Mouse (Mus musculus) embryonic facial prominence, embryonic 14.5 days (tissue): ENCODE data around the gene Fkbp14. TPM values are rescaled to one million over a fixed set of nuclear protein-coding genes. Genes with fewer than 3 reads are reported as not detected.

Source experiments
- ATAC-seq: fragments of 200-750 bp; cut with Nextera tagmentation; 2 replicates; pipeline ENCODE4 v1.8.0; 2017; ENCODE audit warnings: low read depth, moderate number of reproducible peaks, moderate TSS enrichment
- DNase-seq: peaks from one replicate; pipeline ENCODE4 v3.0.0-alpha.2; 2015; ENCODE audit warnings: low spot score
- H3K27ac ChIP-seq: fragments of 300-500 bp; sonication (generic); replicated peaks from 2 replicates; pipeline ENCODE4 v1.5.1; 2014; ENCODE audit warnings: low read depth, mild to moderate bottlenecking, low read length, moderate library complexity
- H3K27me3 ChIP-seq: fragments of 300-500 bp; sonication (generic); replicated peaks from 2 replicates; pipeline ENCODE4 v1.6.1; 2014; ENCODE audit warnings: low read length; ENCODE audit not compliant: control insufficient read depth, insufficient read depth
- H3K36me3 ChIP-seq: fragments of 300-500 bp; sonication (generic); 2 replicates; pipeline ENCODE4 v1.6.1; 2014; ENCODE audit warnings: low read length, mixed read lengths; ENCODE audit not compliant: control insufficient read depth, insufficient read depth
- H3K4me1 ChIP-seq: fragments of 300-500 bp; sonication (generic); 2 replicates; pipeline ENCODE4 v1.6.1; 2014; ENCODE audit warnings: antibody characterized with exemption, low read length; ENCODE audit not compliant: control insufficient read depth, insufficient read depth
- H3K4me2 ChIP-seq: fragments of 300-500 bp; sonication (generic); 2 replicates; pipeline ENCODE4 v1.6.1; 2014; ENCODE audit warnings: low read depth, mild to moderate bottlenecking, low read length, moderate library complexity, mixed read lengths
- H3K4me3 ChIP-seq: fragments of 300-500 bp; sonication (generic); 2 replicates; pipeline ENCODE4 v1.5.1; 2014; ENCODE audit warnings: low read depth, mild to moderate bottlenecking, low read length
- H3K9ac ChIP-seq: fragments of 300-500 bp; sonication (generic); 2 replicates; pipeline ENCODE4 v1.6.1; 2014; ENCODE audit warnings: low read depth, mild to moderate bottlenecking, low read length, moderate library complexity, mixed read lengths
- H3K9me3 ChIP-seq: fragments of 300-500 bp; sonication (generic); 2 replicates; pipeline ENCODE4 v1.6.1; 2016; ENCODE audit warnings: low read length; ENCODE audit not compliant: control insufficient read depth
- WGBS: fragments of 180-500 bp; shearing (Covaris S2); extraction: QIAGEN DNeasy Blood & Tissue Kit; methylation state at CpG from one replicate; pipeline ENCODE4 v1.1.7; 2014; 5-methylcytosine and 5-hydroxymethylcytosine counted together
- polyA plus RNA-seq: library from polyadenylated mRNA; unstranded; fragments of >200 nt; fragmentation: Nextera tagmentation; extraction: Ambion mirVana; gene quantifications from 2 replicates; pipeline ENCODE4 v1.2.1, GENCODE M21; 2014

The Fkbp14 gene
- polyA plus RNA-seq, 1 experiment from 2014 or later: 81.1 TPM

DNA sequence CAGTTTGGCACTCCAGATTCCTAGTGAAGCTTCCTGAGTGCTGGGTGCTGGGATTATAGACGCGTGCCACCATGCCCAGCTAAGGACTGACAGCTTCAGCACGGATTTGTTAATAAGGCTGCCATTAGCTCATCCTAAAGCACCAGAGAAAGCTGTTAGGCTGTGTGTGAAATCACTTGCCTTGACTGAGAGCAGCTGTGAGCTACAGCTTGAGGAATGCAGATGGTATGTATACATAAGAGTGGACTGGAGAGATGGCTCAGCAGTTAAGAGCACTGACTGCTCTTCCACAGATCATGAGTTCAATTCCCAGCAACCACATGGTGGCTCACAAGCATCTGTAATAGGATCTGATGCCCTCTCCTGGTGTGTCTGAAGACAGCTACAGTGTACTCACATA, 20.3 kb upstream of the Fkbp14 start:
- no peak overlapping the region for H3K9ac ChIP-seq
- ATAC-seq: no peak
- no peaks in the 10 kb centered on the region for H3K9me3 ChIP-seq
- H3K36me3 ChIP-seq: peaks cover 26% of the 10 kb centered on the region
- no peaks in the 10 kb centered on the region for H3K4me1 ChIP-seq
- WGBS: 72% methylated on average over 3 of the region's 3 CpGs
- H3K4me2 ChIP-seq: no peak overlapping the region
- DNase-seq: no peak
- no peaks in the 10 kb centered on the region for H3K27me3 ChIP-seq
- H3K4me3 ChIP-seq: no peak overlapping the region
- no peak overlapping the region for H3K27ac ChIP-seq

DNA sequence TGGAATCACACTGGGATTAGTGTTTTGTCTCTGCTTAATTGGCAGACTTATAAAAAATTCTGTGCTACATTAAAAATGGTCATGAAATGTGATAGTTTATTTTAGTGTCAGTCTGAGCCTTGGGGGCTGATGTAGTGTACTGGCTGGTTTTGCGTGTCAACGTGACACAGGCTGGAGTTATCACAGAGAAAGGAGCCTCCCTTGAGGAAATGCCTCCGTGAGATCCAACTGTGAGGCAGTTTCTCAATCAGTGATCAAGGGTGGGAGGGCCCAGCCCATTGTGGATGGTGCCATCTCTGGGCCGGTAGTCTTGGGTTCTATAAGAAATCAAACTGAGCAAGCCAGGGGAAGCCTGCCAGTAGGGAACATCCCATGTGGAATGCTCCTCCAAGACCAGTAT, 9.1 kb upstream of the Fkbp14 start:
- Histone ChIP-seq H3K9ac (no peak overlapping the region), H3K4me2 (no peak overlapping the region), H3K9me3 (0 out of 2 replicates have a peak, but pooled peaks cover 5% of the 10 kb centered on the region), H3K4me3 (no peak overlapping the region), H3K36me3 (no peaks in the 10 kb centered on the region), H3K27ac (no peak overlapping the region), H3K27me3 (no peaks in the 10 kb centered on the region), H3K4me1 (no peaks in the 10 kb centered on the region)
- DNase-seq (no peak), ATAC-seq (no peak)
- 61% methylated on average over 4 of the region's 4 CpGs for WGBS

DNA sequence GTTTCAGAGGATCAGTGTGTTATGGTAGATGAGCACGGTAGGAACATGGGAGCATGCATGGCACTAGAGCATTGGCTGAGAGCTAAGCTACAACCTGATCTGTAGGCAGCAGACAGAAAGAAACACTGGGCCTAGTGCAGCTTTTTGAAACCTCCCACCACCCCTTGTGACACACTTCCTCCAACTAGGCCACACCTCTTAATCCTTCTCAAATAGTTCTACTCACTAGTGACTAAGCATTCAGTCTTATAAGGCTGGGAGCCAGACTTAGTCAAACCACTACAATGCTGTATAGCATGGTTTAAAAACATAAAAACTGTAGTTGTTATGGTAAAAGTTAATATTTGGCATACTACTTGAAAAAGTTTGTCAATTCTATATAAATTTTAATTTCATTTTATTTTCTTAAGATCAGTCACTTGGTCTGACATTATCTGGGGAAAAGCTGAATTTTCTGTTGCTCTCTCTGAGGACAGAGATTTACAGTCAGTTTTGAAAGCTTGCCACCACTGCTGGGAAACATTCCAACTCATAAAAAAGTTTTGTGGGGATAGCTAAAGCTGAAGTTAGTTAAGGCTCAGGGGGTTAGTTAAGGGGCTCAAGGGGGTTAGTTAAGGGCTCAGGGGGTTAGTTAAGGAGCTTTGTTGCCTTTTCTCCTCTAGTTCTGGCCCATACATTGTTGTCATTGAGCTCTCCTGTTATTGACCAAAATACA, 7.0 kb upstream of the Fkbp14 start:
- no peak for ATAC-seq
- no peaks in the 10 kb centered on the region for H3K36me3 ChIP-seq
- H3K27me3 ChIP-seq: no peaks in the 10 kb centered on the region
- no peak overlapping the region for H3K9ac ChIP-seq
- no peak for DNase-seq
- 100% methylated on average over 1 of the region's 1 CpGs for WGBS
- no peak overlapping the region for H3K4me3 ChIP-seq
- H3K4me2 ChIP-seq: no peak overlapping the region
- H3K9me3 ChIP-seq: 0 out of 2 replicates have a peak, but pooled peaks cover 5% of the 10 kb centered on the region
- H3K27ac ChIP-seq: no peak overlapping the region
- H3K4me1 ChIP-seq: no peaks in the 10 kb centered on the region

DNA sequence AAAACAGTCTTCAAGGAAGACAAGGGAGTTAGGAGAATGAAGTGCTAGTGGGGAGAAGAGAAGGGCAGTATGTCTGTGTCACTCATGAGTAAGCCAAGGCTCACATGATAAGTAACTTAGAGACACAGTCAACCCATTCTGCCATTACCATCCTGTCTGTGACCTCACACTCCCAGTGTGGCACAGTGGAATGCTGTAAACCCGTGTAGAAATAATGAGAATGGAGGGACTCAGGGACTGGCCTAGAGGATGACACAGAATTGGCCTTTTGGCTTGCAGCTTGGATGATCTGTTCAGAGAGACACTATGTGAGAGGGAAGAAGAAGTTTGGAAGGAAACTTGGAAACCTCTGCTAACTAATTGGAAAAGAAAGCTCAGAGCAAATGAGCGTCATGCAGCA, 5.8 kb upstream of the Fkbp14 start:
- ATAC-seq (no peak), DNase-seq (no peak)
- no peaks in the 10 kb centered on the region for H3K27me3 ChIP-seq
- no peaks in the 10 kb centered on the region for H3K4me1 ChIP-seq
- H3K4me2 ChIP-seq: no peak overlapping the region
- no peak overlapping the region for H3K4me3 ChIP-seq
- H3K9ac ChIP-seq: no peak overlapping the region
- H3K27ac ChIP-seq: no peak overlapping the region
- 83% methylated on average over 2 of the region's 2 CpGs for WGBS
- H3K36me3 ChIP-seq: no peaks in the 10 kb centered on the region
- no peaks in the 10 kb centered on the region for H3K9me3 ChIP-seq

DNA sequence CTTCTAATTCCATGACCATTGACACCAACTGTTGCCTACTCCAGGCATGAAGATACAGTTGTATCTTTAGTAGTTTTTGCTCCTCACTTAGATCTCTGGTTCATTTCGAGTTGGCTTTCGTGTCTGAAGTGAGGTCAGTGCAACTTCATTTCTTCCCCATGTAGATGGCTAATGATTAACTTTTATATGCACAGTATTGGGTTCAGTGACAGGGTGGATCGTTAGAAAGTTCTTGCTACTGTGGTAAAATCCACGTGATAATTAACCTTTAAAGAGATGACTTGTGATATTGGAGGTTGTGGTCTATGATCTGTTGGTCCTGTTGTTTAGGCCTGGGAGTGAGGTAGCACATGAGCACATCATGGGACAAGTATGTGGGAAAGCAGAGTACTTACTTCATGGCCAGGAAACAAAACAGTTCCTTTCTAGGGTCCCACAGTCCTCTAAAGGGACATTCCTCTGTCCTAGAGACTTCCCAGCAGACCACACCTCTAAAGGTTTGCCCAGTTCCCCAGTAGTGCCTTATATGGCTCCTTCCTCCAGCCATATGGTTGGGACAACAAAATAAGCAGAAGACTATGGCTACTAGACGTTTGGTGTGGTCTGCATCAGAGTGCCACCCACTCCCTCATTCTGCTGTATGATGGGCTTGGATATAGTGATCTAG, 3.7 kb upstream of the Fkbp14 start:
- ATAC-seq: no peak

DNA sequence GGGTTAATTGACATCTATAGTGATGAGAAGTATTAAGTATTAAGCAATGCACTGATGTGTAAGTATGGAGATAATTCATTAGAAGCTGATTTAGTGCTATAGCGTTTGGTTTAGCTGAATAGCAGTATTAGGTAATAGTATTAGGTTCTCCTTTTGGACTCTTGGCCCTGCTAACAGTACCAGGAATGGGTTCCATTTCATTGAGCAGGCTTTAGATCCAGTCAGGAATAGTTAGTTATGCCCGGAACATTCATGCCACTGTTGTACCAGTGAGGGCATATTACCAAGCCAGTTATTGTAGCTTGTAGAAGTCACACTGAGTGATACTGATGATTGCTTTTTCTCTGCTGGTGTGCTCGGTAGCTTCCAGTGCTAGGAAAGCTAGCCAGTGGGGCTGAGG, 603 bp upstream of the Fkbp14 start:
- no peak for ATAC-seq
- DNase-seq: no peak
- Histone ChIP-seq H3K36me3 (no peaks in the 10 kb centered on the region), H3K27me3 (no peaks in the 10 kb centered on the region), H3K4me2 (no peak overlapping the region), H3K4me1 (peaks cover 16% of the 10 kb centered on the region), H3K9ac (no peak overlapping the region), H3K27ac (no peak overlapping the region), H3K9me3 (no peaks in the 10 kb centered on the region), H3K4me3 (no peak overlapping the region)
- 95% methylated on average over 3 of the region's 3 CpGs for WGBS

More for the DNA sequence above, 3.7 kb upstream of the Fkbp14 start:
- Histone ChIP-seq H3K27me3 (no peaks in the 10 kb centered on the region), H3K27ac (no peak overlapping the region), H3K9ac (no peak overlapping the region), H3K4me2 (no peak overlapping the region), H3K9me3 (no peaks in the 10 kb centered on the region), H3K36me3 (no peaks in the 10 kb centered on the region), H3K4me3 (no peak overlapping the region), H3K4me1 (peaks cover 12% of the 10 kb centered on the region)
- WGBS: 83% methylated on average over 5 of the region's 5 CpGs
- DNase-seq: no peak

DNA sequence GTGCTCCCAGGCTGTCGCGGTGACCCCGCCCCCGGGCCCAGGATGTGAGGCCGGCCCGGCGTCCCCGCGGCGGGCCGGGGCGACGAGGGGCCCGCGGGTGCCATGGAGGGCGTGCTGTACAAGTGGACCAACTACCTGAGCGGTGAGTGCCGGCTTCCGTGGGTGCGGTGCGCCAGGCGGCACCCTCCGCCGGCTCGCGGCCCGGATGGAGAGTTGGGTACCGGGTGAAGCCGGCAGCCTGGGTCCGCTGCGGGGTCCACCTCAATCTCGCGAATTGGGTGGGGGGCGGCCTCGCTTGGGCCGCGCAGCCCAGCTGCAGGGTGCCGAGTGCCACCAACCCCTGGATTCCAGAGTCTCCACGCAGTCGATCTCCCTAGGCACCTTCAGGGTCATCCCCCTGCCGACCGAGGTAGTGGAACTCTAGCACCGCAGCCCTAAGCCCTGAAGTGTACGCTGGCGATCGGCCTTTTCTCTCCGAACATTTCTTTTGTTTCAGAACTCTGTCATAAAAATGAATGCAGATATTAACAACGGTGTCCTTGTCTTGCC, 1.7 kb downstream of the Fkbp14 start:
- H3K9ac ChIP-seq: peak overlapping the region; percentile 88
- peak overlapping the region; percentile 76 for H3K4me2 ChIP-seq
- no peaks in the 10 kb centered on the region for H3K27me3 ChIP-seq
- no peaks in the 10 kb centered on the region for H3K36me3 ChIP-seq
- no peaks in the 10 kb centered on the region for H3K9me3 ChIP-seq
- H3K4me1 ChIP-seq: peaks cover 21% of the 10 kb centered on the region
- peak; percentile 7; the same call in 1 of the 2 replicates for ATAC-seq
- H3K4me3 ChIP-seq: peak overlapping the region; percentile 85
- WGBS: 0% methylated on average over 21 of the region's 48 CpGs
- DNase-seq: no peak
- 0 out of 2 replicates have a peak overlapping the region, but pooled peaks have one; percentile 13 for H3K27ac ChIP-seq

DNA sequence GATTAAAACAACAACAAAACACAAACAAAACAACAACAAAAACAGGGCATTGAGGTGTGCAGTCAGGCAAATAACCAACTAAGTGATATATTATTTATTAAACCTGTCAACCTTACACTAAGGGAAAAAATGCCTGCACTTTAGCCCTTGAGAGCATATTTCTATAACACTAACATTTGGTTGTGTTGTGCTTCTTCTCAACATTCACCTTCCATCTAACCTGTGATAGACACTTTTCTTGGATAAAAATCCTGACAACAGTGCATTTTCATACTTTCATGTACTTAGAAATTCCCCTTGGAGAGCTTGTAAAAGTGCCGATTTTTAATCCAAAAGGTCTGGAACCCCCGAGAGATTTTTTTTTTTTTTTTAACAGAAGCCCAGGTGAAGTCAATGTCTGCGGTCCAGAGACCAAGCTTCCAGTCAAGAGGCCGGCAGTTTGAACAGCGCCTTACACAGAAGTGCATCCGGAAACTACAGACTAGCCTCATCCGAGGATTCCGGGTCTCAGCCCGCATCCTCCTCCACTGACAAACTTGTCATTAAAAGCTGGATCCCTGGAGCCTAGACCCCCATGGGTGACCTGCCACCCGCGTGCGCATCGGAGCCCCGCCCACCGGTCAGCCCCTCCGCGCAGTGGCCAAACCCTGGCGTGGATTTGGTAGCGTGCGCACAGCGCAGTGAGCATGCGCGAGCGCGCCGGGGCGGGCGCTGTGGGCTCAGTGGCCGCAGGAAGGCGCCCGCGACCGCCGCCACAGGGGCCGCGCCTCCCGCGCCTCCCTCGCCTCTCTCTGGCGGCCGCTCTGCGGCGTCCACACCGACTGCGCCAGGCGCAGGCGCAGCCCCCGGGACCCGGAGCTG, 2.4 kb downstream of the Fkbp14 start, which contains the start of gene Plekha8:
Gene Plekha8, plus strand, starts transcription at position 643 of the 861 bp plus-strand sequence.
- Histone ChIP-seq H3K27ac (0 out of 2 replicates have a peak within 1 kb of the TSS, but pooled peaks have one; percentile 13), H3K9ac (peak within 1 kb of the TSS; percentile 88), H3K4me1 (peaks cover 21% of the 10 kb centered on the region), H3K36me3 (no peaks in the 10 kb centered on the region), H3K27me3 (no peaks in the 10 kb centered on the region), H3K4me2 (peak within 1 kb of the TSS; percentile 76), H3K9me3 (no peaks in the 10 kb centered on the region), H3K4me3 (peak within 1 kb of the TSS; percentile 85)
- DNase-seq (peak; percentile 95), ATAC-seq (peak; percentile 94)
- whole genome bisulfite sequencing: 0% methylated on average over 17 of the region's 49 CpGs
